Mouse (Mus musculus): ENCODE measurements around the gene Srpk2. TPM values are rescaled to one million over a fixed set of nuclear protein-coding genes. Genes with fewer than 3 reads are reported as not detected.
"Not testable (repeated sequence)": the region's sequence is repeated elsewhere in the genome, so short reads cannot be mapped to it uniquely, and the experiment has no call there.

Srpk2 gene
- polyA plus RNA-seq, 1 experiment from 2014 or later, result 54.6 TPM

GRCm38 (mm10) chr5:23706601-23707597 is 22.5 kb upstream of the Srpk2 start:
- H3K27me3 ChIP-seq; H3K9ac ChIP-seq; ATAC-seq (ENCODE audit: insufficient number of reproducible peaks, low FRiP score, low TSS enrichment, low read depth); H3K27ac ChIP-seq; H3K4me1 ChIP-seq; H3K4me2 ChIP-seq; H3K4me3 ChIP-seq: not testable (repeated sequence)
- 97% methylated on average over 34 of the region's 34 CpGs for WGBS
- Histone ChIP-seq H3K36me3 (peaks cover 67% of the 10 kb centered on the region), H3K9me3 (peaks cover 27% of the 10 kb centered on the region)

DNA sequence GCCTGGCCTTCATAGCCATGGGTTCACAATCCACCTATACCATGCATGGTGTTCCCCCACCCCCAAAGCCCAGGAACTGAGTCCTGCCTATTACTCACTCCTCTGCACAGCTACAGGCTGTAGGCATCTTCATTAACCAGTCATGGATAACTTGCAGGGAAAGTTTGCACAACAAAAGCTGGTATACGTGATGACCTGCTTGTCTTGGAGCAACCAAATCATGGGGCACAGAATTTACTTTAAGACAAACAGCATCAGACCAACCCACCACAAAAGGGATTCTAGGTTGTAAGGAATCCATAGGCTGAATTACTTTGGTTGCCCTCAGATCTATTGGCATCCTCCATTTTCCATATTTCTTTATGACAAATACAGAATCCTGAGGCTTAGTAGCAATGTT is 13.0 kb upstream of the Srpk2 start:
- Histone ChIP-seq H3K36me3 (peaks cover 38% of the 10 kb centered on the region), H3K27me3 (no peaks in the 10 kb centered on the region), H3K9ac (no peak overlapping the region), H3K4me3 (no peak overlapping the region), H3K4me1 (no peaks in the 10 kb centered on the region), H3K4me2 (no peak overlapping the region), H3K9me3 (peaks cover 19% of the 10 kb centered on the region; the same call in 1 of the 2 replicates), H3K27ac (no peak overlapping the region)
- ATAC-seq (ENCODE audit: insufficient number of reproducible peaks, low FRiP score, low TSS enrichment, low read depth), result no peak
- WGBS, result 86% methylated on average over 1 of the region's 1 CpGs

DNA sequence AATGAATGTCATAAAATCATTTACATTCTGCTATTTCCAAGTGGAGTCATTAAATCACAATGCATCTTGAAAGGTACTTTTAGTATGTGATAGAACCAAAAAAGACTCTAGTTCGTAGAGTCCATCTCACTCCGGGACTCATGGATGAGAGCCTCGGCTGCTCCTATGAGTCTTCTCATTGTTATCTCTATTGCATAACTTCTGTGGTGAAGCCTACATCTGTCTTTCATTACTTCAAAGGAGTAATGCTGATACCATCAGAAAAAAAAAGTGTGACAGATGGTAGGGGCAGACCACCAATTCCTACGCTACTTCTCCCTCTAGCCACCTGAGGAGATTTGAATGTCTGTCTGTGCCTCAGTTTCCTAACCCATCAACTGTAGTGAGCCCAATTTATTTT is 986 bp downstream of the Srpk2 start:
- no peak overlapping the region for H3K4me3 ChIP-seq
- ATAC-seq (ENCODE audit: insufficient number of reproducible peaks, low FRiP score, low TSS enrichment, low read depth), result no peak
- no peak overlapping the region for H3K27ac ChIP-seq
- no peak overlapping the region for H3K4me2 ChIP-seq
- 72% methylated on average over 4 of the region's 4 CpGs for WGBS
- no peaks in the 10 kb centered on the region for H3K9me3 ChIP-seq
- H3K9ac ChIP-seq, result no peak overlapping the region
- H3K27me3 ChIP-seq, result no peaks in the 10 kb centered on the region
- no peaks in the 10 kb centered on the region for H3K4me1 ChIP-seq
- H3K36me3 ChIP-seq, result no peaks in the 10 kb centered on the region

GRCm38 (mm10) chr5:23679006-23679405 is 5.4 kb downstream of the Srpk2 start:
- no peak for ATAC-seq (ENCODE audit: insufficient number of reproducible peaks, low FRiP score, low TSS enrichment, low read depth)
- no peaks in the 10 kb centered on the region for H3K27me3 ChIP-seq
- no peak overlapping the region for H3K4me2 ChIP-seq
- no peaks in the 10 kb centered on the region for H3K9me3 ChIP-seq
- H3K9ac ChIP-seq, result no peak overlapping the region
- no peak overlapping the region for H3K4me3 ChIP-seq
- H3K4me1 ChIP-seq, result peaks cover 9% of the 10 kb centered on the region
- H3K27ac ChIP-seq, result no peak overlapping the region
- 53% methylated on average over 3 of the region's 3 CpGs for whole genome bisulfite sequencing
- no peaks in the 10 kb centered on the region for H3K36me3 ChIP-seq

- WGBS, result 94% methylated on average over 5 of the region's 5 CpGs
Observed at GRCm38 (mm10) chr5:23677883-23678282, 6.5 kb downstream of the Srpk2 start.

DNA sequence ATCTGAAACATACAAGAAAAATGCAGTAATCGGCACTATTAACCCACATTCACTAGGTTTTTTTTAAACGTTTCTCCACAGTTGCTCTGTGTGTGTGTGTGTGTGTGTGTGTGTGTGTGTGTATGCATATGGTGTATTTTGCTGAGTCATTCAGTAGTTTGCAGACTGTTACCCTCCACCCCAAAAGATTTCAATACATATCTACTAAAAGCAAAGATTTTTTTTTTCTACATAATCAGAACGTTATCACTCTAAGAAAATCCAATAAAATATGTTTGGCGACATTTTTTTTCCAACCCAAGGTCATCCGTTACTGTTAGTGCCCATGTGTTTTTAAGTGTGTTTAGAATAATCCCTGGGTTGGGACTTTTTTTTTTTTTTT is 7.4 kb downstream of the Srpk2 start:
- Histone ChIP-seq H3K27me3 (no peaks in the 10 kb centered on the region), H3K9ac (no peak overlapping the region), H3K4me2 (no peak overlapping the region), H3K27ac (no peak overlapping the region), H3K4me1 (peaks cover 12% of the 10 kb centered on the region), H3K4me3 (no peak overlapping the region), H3K36me3 (no peaks in the 10 kb centered on the region), H3K9me3 (no peaks in the 10 kb centered on the region)
- ATAC-seq (ENCODE audit: insufficient number of reproducible peaks, low FRiP score, low TSS enrichment, low read depth), result no peak
- 74% methylated on average over 5 of the region's 5 CpGs for WGBS

More at GRCm38 (mm10) chr5:23677883-23678282, 6.5 kb downstream of the Srpk2 start:
- no peak overlapping the region for H3K4me2 ChIP-seq
- no peaks in the 10 kb centered on the region for H3K9me3 ChIP-seq
- no peaks in the 10 kb centered on the region for H3K36me3 ChIP-seq
- H3K27ac ChIP-seq, result no peak overlapping the region
- no peak for ATAC-seq (ENCODE audit: insufficient number of reproducible peaks, low FRiP score, low TSS enrichment, low read depth)
- H3K4me1 ChIP-seq, result peaks cover 9% of the 10 kb centered on the region
- H3K9ac ChIP-seq, result no peak overlapping the region
- H3K27me3 ChIP-seq, result no peaks in the 10 kb centered on the region
- H3K4me3 ChIP-seq, result no peak overlapping the region

DNA sequence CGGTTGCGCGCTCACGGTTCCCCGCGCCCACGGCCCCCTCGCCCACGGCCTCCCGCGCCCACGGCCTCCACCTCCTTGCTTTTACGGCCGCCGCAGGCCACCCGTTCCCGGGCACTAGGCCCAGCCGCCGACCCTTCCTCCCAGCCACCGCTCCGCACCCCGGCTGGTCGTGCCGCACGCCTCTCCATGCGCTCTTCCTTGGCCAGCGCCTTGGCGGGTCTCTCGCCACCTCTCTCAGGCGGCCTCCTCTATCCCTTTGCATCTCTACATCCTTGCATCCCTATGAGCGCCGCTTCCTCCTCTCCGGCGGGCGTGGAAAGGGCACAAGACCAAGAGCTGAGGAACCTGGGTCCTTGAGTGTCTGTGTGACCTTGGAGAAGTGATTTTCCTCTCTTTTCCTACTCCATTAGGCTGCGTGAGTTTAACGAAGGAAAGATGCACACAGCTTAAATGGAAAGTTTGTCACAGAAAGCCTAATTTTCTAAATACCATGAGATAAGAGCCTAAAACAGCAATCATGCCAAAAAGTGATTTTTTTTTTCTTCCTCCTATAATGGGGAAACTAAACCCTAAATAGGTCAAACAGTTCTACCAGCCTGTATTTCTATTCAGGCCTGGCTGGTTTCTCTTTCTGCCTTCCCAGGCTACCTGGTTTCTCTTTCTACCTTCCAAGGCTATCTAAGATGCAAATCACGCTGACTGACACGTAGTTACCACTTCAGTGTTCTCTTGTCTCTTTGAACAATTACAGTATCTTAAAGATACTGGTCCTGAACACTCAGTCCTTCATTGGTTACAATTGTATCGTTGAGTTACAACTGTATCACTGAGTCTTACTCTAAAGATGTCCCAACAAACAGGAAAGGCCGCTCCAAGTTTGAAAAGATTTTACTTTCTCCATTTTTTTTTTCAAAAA is 8.0 kb downstream of the Srpk2 start:
- Histone ChIP-seq H3K4me3 (peak overlapping the region; percentile 94), H3K36me3 (no peaks in the 10 kb centered on the region), H3K4me1 (peaks cover 15% of the 10 kb centered on the region), H3K27ac (peak overlapping the region; percentile 68), H3K4me2 (peak overlapping the region; percentile 94), H3K9ac (peak overlapping the region; percentile 68), H3K9me3 (no peaks in the 10 kb centered on the region), H3K27me3 (no peaks in the 10 kb centered on the region)
- ATAC-seq (ENCODE audit: insufficient number of reproducible peaks, low FRiP score, low TSS enrichment, low read depth), result no peak
- 10% methylated on average over 32 of the region's 41 CpGs for WGBS

GRCm38 (mm10) chr5:23675499-23676155 is 8.8 kb downstream of the Srpk2 start:
- Histone ChIP-seq H3K36me3 (no peaks in the 10 kb centered on the region), H3K27ac (peak overlapping the region; percentile 84), H3K4me2 (peak overlapping the region; percentile 94), H3K9me3 (no peaks in the 10 kb centered on the region), H3K27me3 (no peaks in the 10 kb centered on the region), H3K9ac (peak overlapping the region; percentile 68), H3K4me3 (peak overlapping the region; percentile 94), H3K4me1 (peaks cover 15% of the 10 kb centered on the region)
- under 1% methylated on average over 36 of the region's 95 CpGs for WGBS
- peak; percentile 81 for ATAC-seq (ENCODE audit: insufficient number of reproducible peaks, low FRiP score, low TSS enrichment, low read depth)

- no peaks in the 10 kb centered on the region for H3K36me3 ChIP-seq
- H3K4me3 ChIP-seq, result peak overlapping the region; percentile 94
- no peaks in the 10 kb centered on the region for H3K27me3 ChIP-seq
- ATAC-seq (ENCODE audit: insufficient number of reproducible peaks, low FRiP score, low TSS enrichment, low read depth), result peak; percentile 37
- H3K9ac ChIP-seq, result peak overlapping the region; percentile 68
- H3K4me2 ChIP-seq, result peak overlapping the region; percentile 94
- H3K4me1 ChIP-seq, result peaks cover 15% of the 10 kb centered on the region
- H3K9me3 ChIP-seq, result no peaks in the 10 kb centered on the region
- peak overlapping the region; percentile 84 for H3K27ac ChIP-seq
- under 1% methylated on average over 60 of the region's 61 CpGs for WGBS
Observed at GRCm38 (mm10) chr5:23674829-23675498, 9.5 kb downstream of the Srpk2 start.

- Histone ChIP-seq H3K4me1 (peaks cover 15% of the 10 kb centered on the region), H3K9me3 (no peaks in the 10 kb centered on the region), H3K4me3 (no peak overlapping the region), H3K9ac (no peak overlapping the region), H3K27ac (no peak overlapping the region), H3K4me2 (0 out of 2 replicates have a peak overlapping the region, but pooled peaks have one; percentile 12), H3K27me3 (no peaks in the 10 kb centered on the region), H3K36me3 (no peaks in the 10 kb centered on the region)
- 36% methylated on average over 7 of the region's 7 CpGs for WGBS
- ATAC-seq (ENCODE audit: insufficient number of reproducible peaks, low FRiP score, low TSS enrichment, low read depth), result no peak
Observed at GRCm38 (mm10) chr5:23672136-23672535, 12.3 kb downstream of the Srpk2 start.

GRCm38 (mm10) chr5:23670880-23671279 is 13.5 kb downstream of the Srpk2 start:
- Histone ChIP-seq H3K27me3 (no peaks in the 10 kb centered on the region), H3K4me1 (peaks cover 12% of the 10 kb centered on the region), H3K9ac (no peak overlapping the region), H3K9me3 (no peaks in the 10 kb centered on the region), H3K27ac (no peak overlapping the region), H3K4me3 (no peak overlapping the region), H3K4me2 (no peak overlapping the region), H3K36me3 (no peaks in the 10 kb centered on the region)
- ATAC-seq (ENCODE audit: insufficient number of reproducible peaks, low FRiP score, low TSS enrichment, low read depth), result no peak
- WGBS, result 87% methylated on average over 4 of the region's 4 CpGs

All from limb, embryonic 15.5 days (tissue).